Mouse (Mus musculus) embryo, embryonic 11.5 days (tissue): ENCODE measurements around the gene Rtn4rl1.
"Not testable (repeated sequence)": the region's sequence is repeated elsewhere in the genome, so short reads cannot be mapped to it uniquely, and the experiment has no call there.

Source experiments
- DNase-seq: peaks from one replicate; pipeline ENCODE4 v3.0.0-alpha.2; 2012; ENCODE audit warnings: low read depth, low spot score

The Rtn4rl1 gene

GRCm38 (mm10) chr11:75273466-75273865 is 79.9 kb downstream of the Rtn4rl1 start:
- DNase-seq: no peak

GRCm38 (mm10) chr11:75275035-75275434 is 81.5 kb downstream of the Rtn4rl1 start:
- DNase-seq: no peak

- no peak for DNase-seq
Observed at GRCm38 (mm10) chr11:75278115-75278514, 84.5 kb downstream of the Rtn4rl1 start.

GRCm38 (mm10) chr11:75279013-75279341 is 85.4 kb downstream of the Rtn4rl1 start:
- no peak for DNase-seq

GRCm38 (mm10) chr11:75279342-75280065 is 85.9 kb downstream of the Rtn4rl1 start:
- DNase-seq: no peak

GRCm38 (mm10) chr11:75280066-75280410 is 86.5 kb downstream of the Rtn4rl1 start:
- DNase-seq: no peak

- DNase-seq: no peak
Observed at GRCm38 (mm10) chr11:75280435-75281001, 86.9 kb downstream of the Rtn4rl1 start.

GRCm38 (mm10) chr11:75281380-75282256 is 88.0 kb downstream of the Rtn4rl1 start:
- no peak for DNase-seq

- no peak for DNase-seq
Observed at GRCm38 (mm10) chr11:75282496-75283120, 89.0 kb downstream of the Rtn4rl1 start.

- DNase-seq: not testable (repeated sequence)
Observed at GRCm38 (mm10) chr11:75283784-75284183, 90.2 kb downstream of the Rtn4rl1 start.

GRCm38 (mm10) chr11:75285893-75286467 is 92.4 kb downstream of the Rtn4rl1 start:
- DNase-seq: no peak

GRCm38 (mm10) chr11:75286868-75287267 is 93.3 kb downstream of the Rtn4rl1 start:
- no peak for DNase-seq

GRCm38 (mm10) chr11:75287940-75288339 is 94.4 kb downstream of the Rtn4rl1 start:
- no peak for DNase-seq

- DNase-seq: no peak
Observed at GRCm38 (mm10) chr11:75288517-75288916, 94.9 kb downstream of the Rtn4rl1 start.

- DNase-seq: no peak
Observed at GRCm38 (mm10) chr11:75289120-75289519, 95.5 kb downstream of the Rtn4rl1 start.

GRCm38 (mm10) chr11:75290566-75291271 is 97.1 kb downstream of the Rtn4rl1 start:
- peak; percentile 78 for DNase-seq

GRCm38 (mm10) chr11:75291389-75292215 is 98.0 kb downstream of the Rtn4rl1 start:
- DNase-seq: no peak

GRCm38 (mm10) chr11:75292281-75292680 is 98.7 kb downstream of the Rtn4rl1 start:
- no peak for DNase-seq

- DNase-seq: no peak
Observed at GRCm38 (mm10) chr11:75293852-75294361, 100.3 kb downstream of the Rtn4rl1 start.

- DNase-seq: no peak
Observed at GRCm38 (mm10) chr11:75294862-75295261, 101.3 kb downstream of the Rtn4rl1 start.
